Comparison of ENCODE assay signal across 8 mouse cellular contexts in genomic region chr14:76505439-76506220, GRCm38 (mm10). TPM values are rescaled to one million over a fixed set of nuclear protein-coding genes. Genes with fewer than 3 reads are reported as not detected.
DNase-seq lines count a peak whose midpoint lies in the region; ATAC-seq and TF ChIP-seq lines count a peak whose summit lies in the region.

No protein-coding gene starts in this region.

- peak; percentile 63 for ATAC-seq in erythroblast, adult 5-6 weeks (replicated peaks; ENCODE audit: low FRiP score, poor library complexity, severe bottlenecking)
- ATAC-seq in heart, embryonic 11.5 days (replicated peaks; ENCODE audit: insufficient number of reproducible peaks, low FRiP score, low TSS enrichment) = peak; percentile 79
- peak; percentile 86 for ATAC-seq in kidney, embryonic 16.5 days (ENCODE audit: low FRiP score, low TSS enrichment)
- ATAC-seq in liver, embryonic 11.5 days (replicated peaks; ENCODE audit: low FRiP score) = peak; percentile 66
- ATAC-seq in stomach, embryonic 14.5 days (ENCODE audit: insufficient number of reproducible peaks, insufficient read depth, low FRiP score, low read depth) = peak; percentile 88

- H3K27me3 ChIP-seq in heart, embryonic 11.5 days (ENCODE audit: control insufficient read depth, insufficient read depth, low read length) = no peaks in the 10 kb centered on the region
- no peaks in the 10 kb centered on the region for H3K27me3 ChIP-seq in kidney, embryonic 16.5 days (ENCODE audit: insufficient read depth, low read length)
- H3K27me3 ChIP-seq in liver, embryonic 11.5 days (replicated peaks; ENCODE audit: control insufficient read depth, insufficient read depth, low read length) = no peaks in the 10 kb centered on the region
- H3K27me3 ChIP-seq in stomach, embryonic 14.5 days (ENCODE audit: control insufficient read depth, insufficient read depth, low read length) = no peaks in the 10 kb centered on the region

- TF ChIP-seq CTCF in brain, embryonic 14.5 days (IDR thresholded peaks at IDR 0.05; ENCODE audit: borderline replicate concordance, extremely low read depth, insufficient read depth, insufficient read length) = no peak

- no peaks in the 10 kb centered on the region for H3K9me3 ChIP-seq in heart, embryonic 11.5 days (replicated peaks; ENCODE audit: control insufficient read depth, low read length)
- H3K9me3 ChIP-seq in kidney, embryonic 16.5 days (ENCODE audit: low read length) = peaks cover 5% of the 10 kb centered on the region
- no peaks in the 10 kb centered on the region for H3K9me3 ChIP-seq in liver, embryonic 11.5 days (ENCODE audit: control insufficient read depth, low read length)
- no peaks in the 10 kb centered on the region for H3K9me3 ChIP-seq in stomach, embryonic 14.5 days (ENCODE audit: control insufficient read depth, low read depth, low read length)

- peak; percentile 63 to 65 for DNase-seq in B cell, adult 2 months
- DNase-seq in brain, embryonic 14.5 days (ENCODE audit: low read depth) = peak; percentile 99
- DNase-seq in liver, embryonic 11.5 days (ENCODE audit: low spot score) = peak; percentile 85
- peak; percentile 19 to 47 for DNase-seq in natural killer cell, adult 2 months (ENCODE audit: low spot score in 2 of 2)

- under 1% methylated on average over 31 of the region's 31 CpGs for WGBS in heart, embryonic 11.5 days (ENCODE audit: insufficient replicate concordance)
- WGBS in kidney, embryonic 16.5 days = under 1% methylated on average over 29 of the region's 31 CpGs
- WGBS in liver, embryonic 11.5 days = 2% methylated on average over 31 of the region's 31 CpGs
- under 1% methylated on average over 31 of the region's 31 CpGs for WGBS in stomach, embryonic 14.5 days

- peaks cover 13% of the 10 kb centered on the region; the same call in 1 of the 2 replicates for H3K4me1 ChIP-seq in heart, embryonic 11.5 days (ENCODE audit: control insufficient read depth, insufficient read depth, low read length)
- peaks cover 22% of the 10 kb centered on the region for H3K4me1 ChIP-seq in kidney, embryonic 16.5 days (ENCODE audit: insufficient read depth, low read length)
- H3K4me1 ChIP-seq in liver, embryonic 11.5 days (replicated peaks; ENCODE audit: control insufficient read depth, insufficient read depth, low read length) = peaks cover 19% of the 10 kb centered on the region
- no peaks in the 10 kb centered on the region; the same call in 1 of the 2 replicates for H3K4me1 ChIP-seq in stomach, embryonic 14.5 days (ENCODE audit: control insufficient read depth, insufficient read depth, low read length)

- H3K36me3 ChIP-seq in heart, embryonic 11.5 days (ENCODE audit: control insufficient read depth, insufficient read depth, low read length) = peaks cover 15% of the 10 kb centered on the region
- H3K36me3 ChIP-seq in kidney, embryonic 16.5 days (ENCODE audit: insufficient read depth, low read length) = peaks cover 24% of the 10 kb centered on the region
- peaks cover 12% of the 10 kb centered on the region for H3K36me3 ChIP-seq in liver, embryonic 11.5 days (ENCODE audit: control insufficient read depth, insufficient read depth, low read length)
- peaks cover 20% of the 10 kb centered on the region; the same call in 1 of the 2 replicates for H3K36me3 ChIP-seq in stomach, embryonic 14.5 days (ENCODE audit: control insufficient read depth, insufficient read depth, low read length)

- H3K9ac ChIP-seq in heart, embryonic 11.5 days (ENCODE audit: low read depth, low read length) = peak overlapping the region; percentile 99
- peak overlapping the region; percentile 98 for H3K9ac ChIP-seq in kidney, embryonic 16.5 days (replicated peaks; ENCODE audit: low read length)
- peak overlapping the region; percentile 97 for H3K9ac ChIP-seq in liver, embryonic 11.5 days (ENCODE audit: low read depth, low read length)
- peak overlapping the region; percentile 99 for H3K9ac ChIP-seq in stomach, embryonic 14.5 days (replicated peaks; ENCODE audit: low read depth, low read length)

- H3K4me3 ChIP-seq in heart, embryonic 11.5 days (ENCODE audit: low read depth, low read length) = peak overlapping the region; percentile 89
- H3K4me3 ChIP-seq in kidney, embryonic 16.5 days (ENCODE audit: low read length) = peak overlapping the region; percentile 78
- H3K4me3 ChIP-seq in liver, embryonic 11.5 days (ENCODE audit: low read depth, low read length) = peak overlapping the region; percentile 91
- peak overlapping the region; percentile 93 for H3K4me3 ChIP-seq in stomach, embryonic 14.5 days (ENCODE audit: low read depth, low read length)

- TF ChIP-seq POLR2A in brain, embryonic 14.5 days (IDR thresholded peaks at IDR 0.05; ENCODE audit: borderline replicate concordance, extremely low read depth, insufficient read depth, insufficient read length, poor library complexity, severe bottlenecking) = peak; percentile 22; the same call in 1 of the 2 replicates

- H3K4me2 ChIP-seq in heart, embryonic 11.5 days = peak overlapping the region; percentile 97
- peak overlapping the region; percentile 72 for H3K4me2 ChIP-seq in kidney, embryonic 16.5 days (replicated peaks; ENCODE audit: low read depth, low read length)
- H3K4me2 ChIP-seq in liver, embryonic 11.5 days = peak overlapping the region; percentile 83
- H3K4me2 ChIP-seq in stomach, embryonic 14.5 days (replicated peaks; ENCODE audit: low read depth, low read length) = peak overlapping the region; percentile 92

- H3K27ac ChIP-seq in heart, embryonic 11.5 days (ENCODE audit: low read depth, low read length) = peak overlapping the region; percentile 100
- H3K27ac ChIP-seq in kidney, embryonic 16.5 days (ENCODE audit: low read length) = peak overlapping the region; percentile 100
- H3K27ac ChIP-seq in liver, embryonic 11.5 days (ENCODE audit: low read depth, low read length) = peak overlapping the region; percentile 97
- H3K27ac ChIP-seq in stomach, embryonic 14.5 days (ENCODE audit: low read length) = peak overlapping the region; percentile 100

RNA-seq across cellular contexts. Expression of gene Serp2, which starts 51.1 kb away (rescaled TPM):
- polyA plus RNA-seq in brain, embryonic 14.5 days (2012; rRNA removed) = 115 and 121 TPM in 2 replicates
- total RNA-seq in erythroblast, adult 5-6 weeks (2015; ENCODE audit: low replicate concordance) = not detected in 2 replicates
- not detected in 2 replicates for total RNA-seq in erythroblast, adult 5-6 weeks (2017; ENCODE audit: low replicate concordance)
- 24.4 TPM in 2 replicates for polyA plus RNA-seq in heart, embryonic 11.5 days (2014; fragmentation: Nextera tagmentation; extraction: Ambion mirVana)
- 10.0 and 12.2 TPM in 2 replicates for polyA plus RNA-seq in kidney, embryonic 16.5 days (2015; fragmentation: Nextera tagmentation; extraction: Ambion mirVana)
- 4.3 and 5.3 TPM in 2 replicates for polyA plus RNA-seq in liver, embryonic 11.5 days (2014; fragmentation: Nextera tagmentation; extraction: Ambion mirVana)
- 12.3 and 12.7 TPM in 2 replicates for polyA plus RNA-seq in stomach, embryonic 14.5 days (2014; fragmentation: Nextera tagmentation; extraction: Ambion mirVana)

Comparison
In these comparisons a context has a peak if more than half of its experiments do, and no peak if none do; other contexts are left out.
1. Peak in every context shown above with its lines: DNase-seq, ATAC-seq, H3K4me3 ChIP-seq and H3K27ac ChIP-seq.
2. DNase-seq: peak in every context shown above with its lines; median percentile 99 in brain, embryonic 14.5 days; 85 in liver, embryonic 11.5 days; 64 in B cell, adult 2 months; 33 in natural killer cell, adult 2 months.